Mouse (Mus musculus) liver (tissue): ENCODE data around the gene Ankrd55.

ENCODE experiments used
- DNase-seq: peaks from one replicate; pipeline ENCODE4 v3.0.0-alpha.2; 2020; ENCODE audit warnings: mixed read lengths

Ankrd55 gene

DNA sequence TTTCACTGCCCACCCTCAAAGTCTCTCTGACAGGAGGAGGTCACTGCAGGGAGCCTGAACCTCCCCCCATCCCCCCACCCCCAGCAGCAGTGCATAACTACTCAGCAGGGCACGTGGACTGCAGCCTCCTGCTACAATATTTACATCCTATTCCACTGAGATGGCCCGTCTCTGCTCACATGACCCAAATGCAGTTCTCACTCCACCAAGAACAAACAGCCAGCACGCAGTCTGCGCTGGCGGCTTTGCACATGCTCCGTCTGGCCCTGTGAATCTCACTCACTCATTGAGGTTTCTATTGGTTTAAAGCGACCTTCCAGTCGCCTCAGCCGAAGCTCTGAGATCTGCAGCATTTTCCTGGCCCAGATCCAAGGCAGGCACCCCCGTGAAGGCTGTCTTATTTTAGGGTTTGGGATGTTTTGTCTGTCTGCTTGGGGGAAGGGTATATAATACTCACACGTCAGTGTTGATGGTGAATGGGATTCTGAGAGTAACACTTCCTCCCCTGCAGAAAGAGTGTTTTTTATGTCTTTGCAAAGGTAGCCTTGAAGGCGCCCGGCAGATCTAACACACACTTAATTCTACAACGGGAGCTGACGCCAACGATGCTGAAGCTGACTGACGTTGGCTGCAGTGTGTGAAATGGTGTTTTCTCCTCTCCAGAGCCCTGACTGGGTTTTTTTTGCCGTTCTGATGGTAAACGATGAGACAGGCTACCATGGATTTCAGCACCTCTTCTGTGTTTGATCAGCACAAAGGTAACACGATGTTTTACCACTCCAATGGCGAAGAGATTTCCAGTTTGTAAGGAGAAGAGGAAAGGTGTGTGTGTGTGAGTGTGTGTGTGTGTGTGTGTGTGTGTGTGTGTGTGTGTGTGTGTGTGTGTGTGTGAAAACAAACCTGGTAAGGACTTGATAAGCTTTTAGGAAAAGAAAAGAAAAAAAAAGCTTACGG is at the start of gene Ankrd55:
Gene Ankrd55, plus strand, starts transcription at position 227 of the 954 bp plus-strand sequence.
- peak; percentile 31 for DNase-seq

DNA sequence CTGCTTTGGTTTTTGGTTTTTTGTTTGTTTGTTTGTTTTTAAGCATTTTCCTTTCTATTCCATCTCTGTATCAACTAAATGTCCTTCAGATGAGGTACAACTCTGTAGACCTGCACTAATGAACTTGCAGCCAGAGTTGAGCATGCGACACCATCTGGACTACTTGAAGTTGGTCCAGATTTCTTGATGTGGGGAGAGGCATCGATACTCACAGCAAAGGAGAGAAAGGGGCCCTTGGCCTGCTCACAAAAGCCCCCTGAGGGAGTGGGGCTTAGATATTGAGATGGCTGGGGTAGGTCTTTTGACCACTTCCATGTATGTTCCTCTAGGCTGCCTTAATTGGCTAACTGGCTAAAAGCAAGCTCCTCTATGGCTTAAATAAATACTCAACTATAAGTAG is 49.0 kb upstream of the Ankrd55 start:
- DNase-seq: no peak

DNA sequence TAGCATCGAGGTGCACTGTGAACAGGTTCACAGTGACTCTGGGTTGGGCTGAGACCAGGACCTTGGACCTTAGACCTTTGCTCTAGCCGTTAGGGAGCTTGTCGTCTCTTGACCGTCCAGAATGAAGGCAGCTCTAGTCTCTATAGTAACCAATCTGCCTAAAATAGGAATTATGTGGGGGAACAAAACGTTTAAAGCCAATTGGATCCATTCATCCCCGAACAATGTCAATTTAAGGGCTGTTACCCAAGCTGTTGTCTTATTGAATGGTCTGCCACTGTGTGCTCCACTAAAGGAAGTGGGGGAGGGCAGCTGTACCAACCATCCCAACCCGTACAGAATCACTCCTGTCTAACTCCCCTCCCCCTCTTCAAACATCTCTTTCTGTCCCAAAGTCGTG is 46.8 kb upstream of the Ankrd55 start:
- DNase-seq: no peak

DNA sequence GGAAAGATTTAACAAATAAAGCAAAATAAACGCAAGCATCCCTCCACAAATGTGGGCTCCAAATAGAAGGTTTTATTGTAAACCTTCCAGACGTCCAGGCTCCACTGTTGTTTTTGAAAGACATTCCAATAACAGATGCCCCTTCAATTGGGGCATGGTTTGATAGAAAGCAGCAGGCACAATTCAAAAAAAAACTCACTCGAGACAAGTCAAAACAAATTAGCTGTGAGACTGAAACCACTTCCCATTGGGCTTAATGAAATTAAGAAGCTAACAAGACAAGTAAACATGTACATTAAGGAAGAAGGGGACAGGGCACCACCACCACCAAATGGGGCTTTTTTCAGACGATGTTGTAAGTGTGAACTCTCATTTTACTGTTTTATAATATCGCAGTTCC is 43.1 kb upstream of the Ankrd55 start:
- DNase-seq: no peak

DNA sequence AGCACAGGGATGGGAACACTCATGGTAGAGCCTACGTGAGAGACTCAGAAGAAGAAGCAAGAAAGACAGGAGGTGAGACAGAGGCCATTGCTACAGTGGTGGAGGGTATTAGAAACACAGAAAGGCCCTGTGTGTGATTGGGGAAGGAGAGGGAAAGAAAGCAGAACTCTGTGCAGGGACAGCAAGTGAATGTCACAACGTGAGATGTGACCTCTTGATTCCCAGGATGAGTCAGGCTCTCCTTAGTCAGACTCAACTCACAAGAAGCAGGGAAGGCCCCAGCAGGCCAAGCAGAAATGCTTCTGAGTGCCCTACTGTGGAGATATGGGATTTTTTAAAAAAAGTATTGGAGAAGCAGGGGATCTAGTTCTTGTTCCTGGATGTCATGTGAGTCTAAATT is 36.8 kb upstream of the Ankrd55 start:
- DNase-seq: no peak

DNA sequence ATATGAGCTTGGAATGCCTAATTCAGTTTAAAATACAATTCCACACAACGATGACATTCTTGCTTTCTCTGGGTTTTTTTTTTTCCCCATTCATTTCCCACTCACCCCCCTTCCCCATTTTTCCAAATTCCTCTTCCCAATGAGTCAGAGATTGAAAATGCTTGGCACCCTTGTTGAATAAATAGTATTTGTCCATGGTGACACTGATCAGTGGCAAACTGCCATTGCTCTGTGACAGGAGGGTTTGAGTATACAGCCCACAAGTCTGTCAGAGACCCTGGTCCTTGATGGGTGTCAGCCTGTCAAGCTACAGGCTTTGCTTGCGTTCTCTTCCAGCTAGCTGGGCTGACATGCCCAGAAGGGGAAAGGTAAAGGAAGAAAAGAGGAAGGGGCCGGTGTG is 36.2 kb upstream of the Ankrd55 start:
- DNase-seq: no peak

DNA sequence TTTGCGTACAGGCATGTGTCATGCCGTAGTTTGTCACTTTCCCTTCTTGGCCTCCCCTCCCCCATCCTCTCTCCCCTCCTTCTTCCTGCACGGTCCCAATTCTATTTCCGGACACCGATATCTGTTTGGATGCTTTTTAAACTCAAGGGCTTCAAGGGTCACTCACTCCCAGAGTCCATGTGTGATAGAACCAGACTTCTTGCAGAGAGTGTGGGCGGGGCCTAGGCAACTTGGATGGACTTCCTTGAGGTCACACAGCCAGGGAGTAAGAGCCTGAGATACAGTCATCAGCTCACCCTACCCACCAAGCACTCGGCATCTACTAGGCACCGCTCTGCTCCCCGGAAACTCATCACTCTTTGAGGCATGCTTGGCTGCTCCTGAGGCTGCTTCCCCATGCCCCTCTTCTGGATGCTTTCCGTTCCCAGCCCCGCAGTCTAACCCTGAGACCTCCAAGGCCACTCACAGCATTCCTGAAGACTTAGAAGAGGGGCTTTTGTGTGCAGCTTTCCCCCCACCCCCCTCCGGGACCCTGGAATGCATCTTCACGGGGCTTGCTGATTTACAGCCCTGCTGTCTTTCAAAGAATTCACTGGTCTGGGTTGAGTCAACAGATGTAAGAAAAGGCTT is 35.1 kb upstream of the Ankrd55 start:
- DNase-seq: peak; percentile 17

DNA sequence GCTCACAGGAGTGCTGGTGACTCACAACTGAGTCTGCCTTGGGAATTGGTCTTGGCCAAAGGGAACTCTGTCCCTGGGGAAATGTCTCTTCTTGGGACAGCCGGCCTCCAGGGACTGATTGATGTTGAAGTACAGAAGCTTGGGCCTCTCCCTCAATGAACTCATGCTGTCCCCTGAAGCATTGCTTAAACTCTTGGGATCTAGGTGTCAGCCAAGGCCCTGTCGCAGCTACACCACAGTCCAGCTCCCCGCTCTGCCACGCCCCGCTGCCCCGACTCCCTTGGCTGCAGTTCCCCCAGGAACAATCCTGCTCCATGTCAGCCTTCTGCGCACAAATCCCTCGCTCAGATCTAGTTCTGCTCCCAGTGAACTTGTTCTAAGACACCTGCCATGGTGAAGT is 34.1 kb upstream of the Ankrd55 start:
- no peak for DNase-seq

DNA sequence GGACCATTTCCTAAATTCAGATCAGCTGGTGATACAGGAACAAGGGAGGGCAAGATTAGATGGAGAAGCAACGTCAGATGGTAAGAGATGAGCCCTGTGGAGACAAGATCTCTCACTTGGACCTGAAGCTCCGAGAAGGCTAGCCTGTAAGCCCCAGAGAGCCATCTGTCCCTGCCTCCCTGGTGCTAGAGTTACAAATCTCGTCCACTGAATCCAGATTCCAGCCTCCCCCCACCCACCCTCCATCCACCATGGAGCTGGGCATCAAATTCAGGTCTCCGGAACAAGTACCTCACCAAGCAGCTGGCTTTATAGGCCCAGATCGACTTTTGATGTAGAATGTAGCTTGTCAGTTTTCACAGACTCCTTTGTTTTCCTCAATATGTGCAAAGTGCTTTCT is 32.4 kb upstream of the Ankrd55 start:
- no peak for DNase-seq

DNA sequence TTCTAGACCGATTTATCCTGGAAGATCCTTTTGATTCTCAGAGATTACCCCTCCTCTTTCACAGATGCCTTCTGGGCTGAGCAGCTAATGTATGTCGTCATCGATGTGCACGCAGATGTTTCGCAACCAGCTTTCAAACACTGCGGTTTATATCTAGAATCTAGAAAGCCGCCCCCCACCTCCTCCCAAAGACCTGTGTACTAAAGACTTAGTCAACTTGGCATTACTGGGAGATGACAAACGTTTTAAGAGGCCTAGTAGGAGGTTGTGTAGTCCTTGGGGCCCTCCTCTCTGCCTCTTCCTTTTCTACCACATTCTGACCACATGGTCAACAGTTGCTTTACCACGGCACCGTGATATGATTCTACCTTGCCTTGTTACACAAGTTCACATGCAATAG is 29.8 kb upstream of the Ankrd55 start:
- DNase-seq: peak; percentile 19

GRCm38 (mm10) chr13:112259398-112259797 is 28.9 kb upstream of the Ankrd55 start:
- peak; percentile 58 for DNase-seq

GRCm38 (mm10) chr13:112264666-112265065 is 23.6 kb upstream of the Ankrd55 start:
- DNase-seq: peak; percentile 27

- DNase-seq: peak; percentile 17
Observed at GRCm38 (mm10) chr13:112271901-112272537, 16.2 kb upstream of the Ankrd55 start.

DNA sequence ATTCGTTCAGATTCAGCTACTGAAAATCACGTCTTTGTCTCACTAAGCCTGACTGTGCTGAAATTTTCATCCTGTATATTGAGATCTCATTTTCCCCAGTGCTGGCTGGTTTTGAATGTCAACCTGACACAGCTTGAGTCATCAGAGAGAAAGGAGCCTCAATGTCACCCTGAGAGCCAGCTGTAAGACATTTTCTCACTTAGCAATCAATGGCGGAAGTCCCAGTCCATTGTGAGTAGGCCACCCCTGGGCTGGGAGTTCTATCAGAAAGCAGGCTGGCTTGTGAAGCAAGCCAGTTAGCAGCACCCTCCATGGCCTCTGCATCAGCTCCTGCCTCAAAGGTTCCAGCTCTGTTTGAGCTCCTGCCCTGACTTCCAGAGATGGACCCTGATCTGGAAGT is 13.6 kb upstream of the Ankrd55 start:
- DNase-seq: no peak

- DNase-seq: no peak
Observed at GRCm38 (mm10) chr13:112275951-112276350, 12.3 kb upstream of the Ankrd55 start.

DNA sequence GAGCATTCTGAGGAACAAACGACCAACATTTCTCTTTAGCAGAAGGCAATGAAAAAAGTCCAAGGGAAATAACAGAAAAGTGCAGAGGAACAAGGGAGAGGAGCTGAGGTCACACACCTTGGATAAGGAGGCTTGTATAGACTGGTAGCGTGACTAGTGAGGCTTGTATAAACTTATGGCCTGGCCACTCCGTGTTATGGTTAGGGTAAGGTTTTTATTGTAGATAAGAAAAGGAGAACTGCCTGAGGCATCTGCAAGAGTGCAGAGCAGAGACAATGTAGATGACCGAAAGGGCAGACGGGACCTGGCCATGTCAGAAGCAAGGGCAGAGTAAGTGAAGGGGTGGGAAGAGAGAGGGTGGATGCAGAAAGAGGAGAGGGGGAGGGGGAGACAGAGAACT is 10.7 kb upstream of the Ankrd55 start:
- no peak for DNase-seq

GRCm38 (mm10) chr13:112278251-112278650 is 10.0 kb upstream of the Ankrd55 start:
- no peak for DNase-seq

DNA sequence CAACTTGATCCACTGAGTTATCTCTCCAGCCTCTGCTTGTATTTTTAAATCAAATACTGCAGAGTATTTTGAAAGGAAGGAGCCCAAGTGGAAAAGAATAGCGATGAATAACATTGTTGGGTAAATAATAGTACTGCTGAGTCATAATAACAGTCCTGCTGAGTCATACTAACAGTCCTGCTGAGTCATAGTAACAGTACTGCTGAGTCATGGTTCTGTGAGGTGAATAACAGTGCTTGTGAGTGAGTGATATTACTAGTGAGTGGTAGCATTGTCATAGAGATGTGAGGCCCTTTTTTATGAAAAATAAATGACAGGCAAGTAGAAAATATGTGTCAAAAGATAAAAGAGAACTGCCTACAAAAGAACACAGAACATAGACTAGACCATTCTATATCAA is 1.1 kb upstream of the Ankrd55 start:
- no peak for DNase-seq

DNA sequence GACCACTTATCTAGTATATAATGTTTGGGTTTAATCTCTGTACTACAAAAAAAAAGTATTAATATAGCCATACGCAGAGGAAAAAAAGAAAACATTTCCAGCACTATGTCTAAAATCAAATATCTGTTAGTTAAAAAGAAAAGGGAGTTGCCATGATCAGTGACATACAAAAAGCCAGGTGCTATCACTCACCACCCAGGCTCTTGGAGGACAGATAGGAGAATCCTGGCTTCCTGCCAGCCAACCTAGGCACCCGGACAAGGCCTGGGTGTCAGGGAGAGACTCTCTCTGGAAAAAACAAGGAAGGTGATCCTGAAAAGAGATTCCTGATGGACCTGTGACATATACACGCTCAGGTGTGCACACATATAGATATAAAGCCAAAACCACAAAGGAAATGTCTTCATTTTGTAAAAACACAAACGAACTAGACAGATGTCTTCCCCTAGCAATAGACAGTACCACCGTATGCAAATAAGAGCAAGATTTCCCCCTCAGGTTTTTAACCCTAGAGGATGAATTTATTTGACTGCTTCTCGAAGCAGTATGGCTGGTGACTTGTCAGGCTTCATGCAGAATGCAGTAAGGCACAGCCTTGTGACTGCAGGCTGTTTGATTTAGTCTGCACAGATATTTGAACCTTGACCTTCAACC is 553 bp upstream of the Ankrd55 start:
- peak; percentile 30 for DNase-seq

DNA sequence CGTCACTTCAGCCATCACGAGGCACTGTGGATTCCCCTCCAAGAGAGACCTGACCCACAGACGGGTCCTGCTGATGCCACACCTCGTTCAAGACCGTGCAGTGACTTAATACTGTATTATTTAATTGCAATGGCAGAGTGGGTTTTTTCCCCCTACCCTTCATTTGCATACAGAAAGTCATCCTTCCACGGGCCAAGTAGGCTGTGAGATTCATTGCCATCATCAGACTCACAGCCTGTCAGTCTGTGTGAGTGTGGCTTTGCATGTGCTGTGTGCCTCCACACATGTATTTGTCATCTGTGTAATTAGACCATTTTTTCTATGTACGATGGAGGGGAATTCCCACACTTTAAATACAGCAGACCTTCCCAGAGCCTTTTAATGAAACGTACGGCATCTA is 1.1 kb downstream of the Ankrd55 start:
- DNase-seq: no peak

- no peak for DNase-seq
Observed at GRCm38 (mm10) chr13:112289981-112290380, 1.7 kb downstream of the Ankrd55 start.

GRCm38 (mm10) chr13:112292489-112292888 is 4.2 kb downstream of the Ankrd55 start:
- no peak for DNase-seq

DNA sequence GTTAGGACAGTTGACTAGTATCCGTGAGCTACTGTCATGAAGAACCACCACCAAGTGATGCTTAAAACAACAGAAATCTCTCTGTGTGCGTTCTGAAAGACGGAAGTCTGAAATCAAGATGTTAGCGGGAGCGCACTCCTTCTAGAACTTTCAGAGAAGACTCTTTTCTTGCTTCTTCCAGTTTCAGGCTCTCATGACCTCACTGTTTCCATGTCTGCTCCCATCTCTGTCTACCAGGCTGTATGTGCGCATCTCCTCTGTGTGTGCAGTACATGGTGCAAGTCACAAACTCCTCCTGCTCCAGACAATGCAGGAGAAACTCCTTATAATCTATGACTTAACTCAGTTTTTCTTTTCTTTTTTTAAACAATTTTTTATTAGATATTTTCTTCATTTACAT is 4.8 kb downstream of the Ankrd55 start:
- DNase-seq: no peak
